Mouse (Mus musculus) liver, embryonic 11.5 days (tissue): ENCODE measurements at regions not wholly inside any gene's neighbourhood (a gene's known extent, or its start where the extent isn't known, plus 50 kb on each side); places are given as distances from the start of the nearest gene placed in this dataset.

Experiments
- ATAC-seq: fragments of 200-750 bp; cut with Nextera tagmentation; replicated peaks from 2 replicates; pipeline ENCODE4 v1.8.0; 2017; ENCODE audit warnings: moderate number of reproducible peaks, mild to moderate bottlenecking, moderate TSS enrichment, moderate library complexity; ENCODE audit not compliant: low FRiP score
- DNase-seq: peaks from one replicate; pipeline ENCODE4 v3.0.0-alpha.2; 2017; ENCODE audit warnings: low spot score
- H3K27ac ChIP-seq: fragments of 300-500 bp; sonication (generic); 2 replicates; pipeline ENCODE4 v1.5.1; 2014; ENCODE audit warnings: mild to moderate bottlenecking, low read depth, low read length, control low read depth
- H3K27me3 ChIP-seq: fragments of 300-500 bp; sonication (generic); replicated peaks from 2 replicates; pipeline ENCODE4 v1.6.1; 2014; ENCODE audit warnings: low read length, mixed read lengths; ENCODE audit not compliant: control insufficient read depth, insufficient read depth
- H3K36me3 ChIP-seq: fragments of 300-500 bp; sonication (generic); 2 replicates; pipeline ENCODE4 v1.6.1; 2014; ENCODE audit warnings: mild to moderate bottlenecking, low read length, moderate library complexity, mixed read lengths; ENCODE audit not compliant: control insufficient read depth, insufficient read depth
- H3K4me1 ChIP-seq: fragments of 300-500 bp; sonication (generic); replicated peaks from 2 replicates; pipeline ENCODE4 v1.6.1; 2014; ENCODE audit warnings: low read length, mixed read lengths; ENCODE audit not compliant: control insufficient read depth, insufficient read depth
- H3K4me2 ChIP-seq: fragments of 300-500 bp; sonication (generic); 2 replicates; pipeline ENCODE4 v1.6.1; 2014; ENCODE audit warnings: mild to moderate bottlenecking, control low read depth, moderate library complexity
- H3K4me3 ChIP-seq: fragments of 300-500 bp; sonication (generic); 2 replicates; pipeline ENCODE4 v1.5.1; 2014; ENCODE audit warnings: low read depth, low read length, control low read depth
- H3K9ac ChIP-seq: fragments of 300-500 bp; sonication (generic); 2 replicates; pipeline ENCODE4 v1.6.1; 2014; ENCODE audit warnings: low read depth, low read length, control low read depth
- H3K9me3 ChIP-seq: fragments of 300-500 bp; sonication (generic); 2 replicates; pipeline ENCODE4 v1.6.1; 2016; ENCODE audit warnings: low read length, inconsistent platforms, mixed read lengths; ENCODE audit not compliant: control insufficient read depth
- WGBS: fragments of 180-500 bp; shearing (Covaris S2); extraction: QIAGEN DNeasy Blood & Tissue Kit; methylation state at CpG from one replicate; pipeline ENCODE4 v1.1.7; 2014; 5-methylcytosine and 5-hydroxymethylcytosine counted together

DNA sequence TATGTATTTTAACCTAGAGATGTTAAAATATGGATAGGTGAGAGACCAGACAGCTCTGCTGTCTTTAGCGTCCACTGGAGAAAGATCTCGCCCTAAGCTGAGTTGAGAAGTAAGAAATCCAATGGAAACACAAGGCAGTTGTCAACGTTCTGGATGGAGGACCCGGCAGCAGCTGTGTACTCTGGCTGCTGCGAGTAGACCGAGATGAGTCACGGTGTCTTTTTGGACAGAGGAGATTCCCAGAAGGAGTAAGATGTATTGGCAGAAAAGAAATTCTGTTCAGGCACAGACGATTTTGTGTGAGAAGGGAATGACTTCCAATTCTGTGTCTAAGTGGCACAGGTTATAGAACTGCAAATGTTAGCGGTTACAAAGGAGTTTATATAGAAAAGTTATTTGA, 124.9 kb upstream of the Atp5g3 start:
- Histone ChIP-seq H3K36me3 (no peaks in the 10 kb centered on the region), H3K4me3 (no peak overlapping the region), H3K27ac (no peak overlapping the region), H3K27me3 (no peaks in the 10 kb centered on the region), H3K4me1 (no peaks in the 10 kb centered on the region), H3K4me2 (no peak overlapping the region), H3K9me3 (no peaks in the 10 kb centered on the region), H3K9ac (no peak overlapping the region)
- ATAC-seq (no peak), DNase-seq (no peak)
- 84% methylated on average over 9 of the region's 9 CpGs for WGBS

DNA sequence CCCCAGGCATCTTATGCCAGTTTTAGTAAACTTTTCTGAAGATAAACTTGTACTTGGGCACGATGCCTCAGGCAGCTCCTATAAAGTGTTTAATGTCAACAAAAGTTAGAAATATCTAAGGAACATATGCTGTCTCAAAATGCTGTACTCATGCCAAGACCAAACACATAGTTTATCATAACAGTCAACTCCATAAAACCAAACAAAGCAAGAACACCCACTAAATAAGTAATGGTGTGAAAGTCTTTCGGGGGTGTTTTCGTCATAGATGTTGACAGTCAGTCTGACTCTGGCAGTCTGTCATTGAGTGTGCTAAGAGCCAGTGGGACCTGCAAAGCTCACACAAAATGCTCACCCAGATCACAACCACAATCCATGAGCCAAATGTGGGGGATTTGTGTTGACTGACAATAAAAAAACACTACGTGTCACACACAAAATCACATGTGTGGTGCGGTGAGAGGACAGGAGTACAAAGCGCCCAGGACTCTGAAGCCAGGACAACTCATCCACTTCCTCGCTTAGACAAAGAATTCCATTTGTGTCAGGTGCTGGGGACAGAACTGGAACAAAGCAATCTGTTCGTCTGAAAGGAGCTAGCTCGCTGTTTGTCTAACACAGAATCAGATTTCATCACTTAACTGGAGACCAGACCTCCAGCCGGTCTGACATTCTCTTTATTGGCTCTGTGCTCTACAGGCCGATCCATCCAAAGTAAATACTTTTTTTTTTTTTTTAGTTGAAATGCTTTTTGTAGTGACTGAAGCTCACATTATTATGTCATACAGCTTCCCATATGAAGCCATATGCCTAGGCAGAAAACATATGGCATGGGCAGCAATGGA, 121.3 kb upstream of the Atp5g3 start:
- Histone ChIP-seq H3K36me3 (no peaks in the 10 kb centered on the region), H3K4me3 (no peak overlapping the region), H3K9me3 (no peaks in the 10 kb centered on the region), H3K27ac (no peak overlapping the region), H3K4me2 (no peak overlapping the region), H3K4me1 (no peaks in the 10 kb centered on the region), H3K9ac (no peak overlapping the region), H3K27me3 (no peaks in the 10 kb centered on the region)
- DNase-seq (no peak), ATAC-seq (no peak)
- WGBS, result 80% methylated on average over 11 of the region's 11 CpGs

DNA sequence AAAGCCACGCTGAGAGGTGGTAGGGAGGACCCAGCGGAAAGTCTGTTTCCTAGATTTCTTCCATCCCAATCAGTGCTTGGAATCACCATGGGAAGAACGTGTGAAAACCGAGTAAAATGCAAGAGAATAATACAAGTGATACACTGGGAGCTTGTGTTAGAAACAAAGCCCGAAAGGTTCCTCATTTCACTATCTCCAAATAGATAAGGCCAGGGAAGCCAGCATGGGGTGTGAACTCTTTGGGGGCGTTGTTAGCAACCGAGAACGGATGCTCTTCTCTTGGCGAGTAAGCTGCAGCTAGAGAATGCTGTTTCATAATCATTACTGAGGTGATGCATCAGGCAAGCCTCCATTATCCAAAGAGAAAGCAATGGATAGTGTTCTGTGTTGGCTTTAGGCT, 118.8 kb upstream of the Atp5g3 start:
- no peak for DNase-seq
- no peak overlapping the region for H3K4me2 ChIP-seq
- no peak for ATAC-seq
- H3K9ac ChIP-seq, result no peak overlapping the region
- no peak overlapping the region for H3K27ac ChIP-seq
- H3K9me3 ChIP-seq, result no peaks in the 10 kb centered on the region
- no peaks in the 10 kb centered on the region for H3K36me3 ChIP-seq
- H3K4me3 ChIP-seq, result no peak overlapping the region
- WGBS, result 49% methylated on average over 9 of the region's 9 CpGs
- no peaks in the 10 kb centered on the region for H3K4me1 ChIP-seq
- no peaks in the 10 kb centered on the region for H3K27me3 ChIP-seq

DNA sequence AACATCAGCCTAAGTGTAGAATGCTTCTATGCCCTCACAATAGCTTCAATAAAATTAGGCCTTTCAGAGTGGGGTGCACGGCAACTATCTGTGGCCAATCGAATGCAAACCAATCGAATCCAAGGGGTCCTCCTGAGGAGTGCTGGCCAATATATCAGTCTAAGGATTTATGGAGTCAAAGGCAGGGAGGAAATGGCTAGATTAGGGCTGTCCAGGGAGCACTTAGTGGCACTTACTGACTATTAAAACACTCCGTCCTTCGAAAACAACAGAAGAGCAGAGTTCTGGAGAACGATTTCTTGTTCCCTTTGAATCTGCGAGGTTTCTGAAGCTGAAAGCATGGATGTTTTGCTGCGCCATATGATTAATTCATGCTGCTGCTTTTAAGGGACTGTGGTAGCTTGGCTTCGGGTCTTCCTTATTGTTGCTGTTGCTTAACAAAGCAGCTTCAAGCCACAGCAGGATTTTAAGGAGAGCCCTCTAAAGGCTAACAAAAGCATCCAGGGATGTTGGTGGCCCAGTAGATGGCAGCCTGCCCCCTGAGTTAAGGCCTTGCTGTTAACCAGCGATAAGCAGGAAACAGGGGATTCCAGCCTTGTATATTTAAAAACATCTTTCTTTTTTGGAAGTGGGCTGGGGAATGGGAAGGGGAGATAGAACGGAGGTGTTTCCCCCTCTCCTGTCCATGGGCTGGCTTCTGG, 116.4 kb upstream of the Atp5g3 start:
- no peak for DNase-seq
- no peak for ATAC-seq
- no peaks in the 10 kb centered on the region for H3K4me1 ChIP-seq
- no peak overlapping the region for H3K27ac ChIP-seq
- H3K4me3 ChIP-seq, result no peak overlapping the region
- WGBS, result 65% methylated on average over 11 of the region's 11 CpGs
- H3K36me3 ChIP-seq, result no peaks in the 10 kb centered on the region
- no peaks in the 10 kb centered on the region for H3K9me3 ChIP-seq
- H3K27me3 ChIP-seq, result no peaks in the 10 kb centered on the region
- no peak overlapping the region for H3K9ac ChIP-seq
- H3K4me2 ChIP-seq, result no peak overlapping the region

DNA sequence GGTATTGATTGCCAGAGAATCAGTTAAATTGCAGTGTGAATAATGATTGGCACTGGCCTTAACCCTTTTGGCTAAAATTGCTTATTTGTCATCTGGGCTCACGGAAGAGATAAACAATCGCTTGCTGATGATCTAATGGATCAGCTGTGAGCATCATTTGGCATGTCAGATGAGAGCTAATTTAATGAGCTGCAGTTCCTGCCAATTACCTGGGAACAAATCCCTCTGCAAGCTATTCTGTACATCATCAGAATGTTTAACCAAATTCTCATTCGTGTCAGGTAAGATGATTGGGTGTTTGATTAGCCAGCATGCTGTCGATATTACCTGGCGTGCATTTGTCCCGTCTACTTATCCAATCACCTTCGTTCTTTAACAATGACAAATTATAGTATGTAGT, 104.0 kb upstream of the Atp5g3 start:
- 86% methylated on average over 7 of the region's 7 CpGs for WGBS

DNA sequence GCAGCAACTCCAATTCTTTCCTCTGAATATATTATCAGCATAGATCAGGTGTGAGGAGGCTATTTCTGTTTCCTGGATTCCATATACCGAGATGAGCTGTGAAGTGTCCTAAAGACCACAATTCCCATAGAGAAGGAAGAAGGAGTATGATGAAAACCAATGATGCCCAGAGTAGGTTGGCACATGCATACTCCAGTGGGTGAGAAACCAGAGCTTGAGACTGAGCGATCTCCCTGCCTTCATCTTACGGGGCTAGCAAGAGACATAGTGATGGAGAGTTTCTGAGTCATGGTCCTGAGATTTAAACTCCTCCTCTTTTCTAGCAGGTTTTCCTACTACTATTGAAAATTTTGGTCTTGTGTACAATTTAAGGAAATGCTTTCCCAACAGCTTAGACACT, 103.1 kb upstream of the Atp5g3 start:
- Histone ChIP-seq H3K4me3 (no peak overlapping the region), H3K27ac (no peak overlapping the region), H3K4me2 (no peak overlapping the region), H3K9me3 (no peaks in the 10 kb centered on the region), H3K4me1 (no peaks in the 10 kb centered on the region), H3K27me3 (no peaks in the 10 kb centered on the region), H3K36me3 (no peaks in the 10 kb centered on the region), H3K9ac (no peak overlapping the region)
- no peak for DNase-seq
- WGBS, result 80% methylated on average over 3 of the region's 3 CpGs
- no peak for ATAC-seq

More for the DNA sequence above, 104.0 kb upstream of the Atp5g3 start:
- Histone ChIP-seq H3K27ac (no peak overlapping the region), H3K9ac (no peak overlapping the region), H3K4me3 (no peak overlapping the region), H3K4me1 (no peaks in the 10 kb centered on the region), H3K36me3 (no peaks in the 10 kb centered on the region), H3K27me3 (no peaks in the 10 kb centered on the region), H3K9me3 (no peaks in the 10 kb centered on the region), H3K4me2 (no peak overlapping the region)
- ATAC-seq (no peak), DNase-seq (no peak)

DNA sequence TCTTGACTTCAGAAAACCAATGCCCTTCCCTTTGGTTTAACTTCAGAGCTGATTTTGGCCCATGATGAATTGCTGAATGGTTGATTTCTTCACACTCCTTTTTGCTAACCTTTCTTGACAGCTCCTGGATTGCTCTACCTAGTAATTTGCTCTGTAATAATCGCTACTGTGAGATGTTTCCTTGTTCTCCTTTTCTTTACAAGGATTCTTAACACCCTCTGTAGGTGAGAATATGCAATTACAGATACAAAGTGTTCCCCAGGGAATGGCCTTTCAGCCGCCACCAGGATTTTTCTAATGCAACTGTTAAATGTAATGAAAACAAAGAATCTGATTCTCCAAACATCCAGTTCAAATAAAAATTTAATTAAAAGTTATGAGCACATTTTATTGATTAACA, 87.4 kb upstream of the Atp5g3 start:
- H3K9ac ChIP-seq, result no peak overlapping the region
- no peaks in the 10 kb centered on the region for H3K9me3 ChIP-seq
- no peak overlapping the region for H3K4me3 ChIP-seq
- ATAC-seq (no peak), DNase-seq (no peak)
- WGBS, result 18% methylated on average over 2 of the region's 2 CpGs
- H3K4me2 ChIP-seq, result no peak overlapping the region
- no peaks in the 10 kb centered on the region for H3K4me1 ChIP-seq
- 0 out of 2 replicates have a peak, but pooled peaks cover 2% of the 10 kb centered on the region for H3K27me3 ChIP-seq
- no peak overlapping the region for H3K27ac ChIP-seq
- no peaks in the 10 kb centered on the region for H3K36me3 ChIP-seq

DNA sequence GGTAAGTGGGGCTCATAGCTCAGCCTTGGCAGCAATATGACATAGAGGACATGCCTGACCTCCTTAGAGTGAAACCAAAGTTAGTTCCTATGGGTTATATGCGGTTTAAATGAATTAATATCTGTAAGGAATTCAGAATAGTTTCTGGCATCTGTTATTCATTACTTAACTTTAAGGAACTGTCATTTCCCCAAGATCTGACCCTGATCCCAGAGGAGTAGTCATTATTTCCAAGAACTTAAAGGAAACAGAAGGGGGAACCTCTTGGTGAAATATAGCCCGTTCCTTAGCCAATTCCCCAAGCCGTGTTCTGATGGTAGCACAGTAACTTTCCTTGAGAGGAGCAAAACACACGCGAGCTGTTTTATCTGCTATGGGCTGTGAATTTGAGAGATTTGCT, 85.9 kb upstream of the Atp5g3 start:
- no peak overlapping the region for H3K4me2 ChIP-seq
- no peak overlapping the region for H3K4me3 ChIP-seq
- ATAC-seq, result no peak
- no peaks in the 10 kb centered on the region for H3K4me1 ChIP-seq
- H3K9me3 ChIP-seq, result no peaks in the 10 kb centered on the region
- H3K27ac ChIP-seq, result no peak overlapping the region
- H3K9ac ChIP-seq, result no peak overlapping the region
- no peak for DNase-seq
- H3K27me3 ChIP-seq, result 0 out of 2 replicates have a peak, but pooled peaks cover 2% of the 10 kb centered on the region
- 75% methylated on average over 5 of the region's 5 CpGs for WGBS
- H3K36me3 ChIP-seq, result no peaks in the 10 kb centered on the region

DNA sequence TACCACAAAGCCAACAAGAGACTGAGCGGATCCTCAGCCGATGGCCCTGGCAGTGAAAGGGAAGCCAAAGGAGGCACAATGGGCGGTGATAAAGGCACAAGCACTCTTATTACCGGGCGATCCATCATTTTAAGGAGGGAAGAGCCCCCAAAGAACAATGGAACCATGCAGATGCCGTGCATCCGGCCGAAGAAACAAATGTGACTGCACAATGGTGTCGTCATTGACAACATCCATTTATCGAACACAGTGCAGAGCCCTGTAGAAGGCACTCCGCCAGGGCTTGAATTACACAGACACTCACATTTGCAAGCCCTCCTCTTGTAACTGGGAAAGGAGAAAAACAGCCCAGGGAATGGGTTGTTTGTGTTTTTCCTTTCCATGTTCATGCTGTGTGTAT, 80.7 kb upstream of the Atp5g3 start:
- WGBS, result 87% methylated on average over 11 of the region's 11 CpGs
- no peak for DNase-seq
- H3K9me3 ChIP-seq, result no peaks in the 10 kb centered on the region
- H3K27me3 ChIP-seq, result no peaks in the 10 kb centered on the region
- no peak overlapping the region for H3K27ac ChIP-seq
- H3K4me1 ChIP-seq, result no peaks in the 10 kb centered on the region
- H3K4me2 ChIP-seq, result no peak overlapping the region
- ATAC-seq, result no peak
- H3K4me3 ChIP-seq, result no peak overlapping the region
- no peak overlapping the region for H3K9ac ChIP-seq
- no peaks in the 10 kb centered on the region for H3K36me3 ChIP-seq
